Mouse (Mus musculus) heart, postnatal 0 days (tissue): ENCODE measurements at regions not wholly inside any gene's neighbourhood (a gene's known extent, or its start where the extent isn't known, plus 50 kb on each side); places are given as distances from the start of the nearest gene placed in this dataset.

Experiments used
- CTCF ChIP-seq: IDR thresholded peaks from 2 replicates; pipeline ENCODE4 v1.5.1; 2016; ENCODE audit warnings: antibody characterized with exemption, control low read depth, low read depth
- EP300 ChIP-seq: IDR thresholded peaks from 2 replicates; pipeline ENCODE4 v1.6.1; 2016; ENCODE audit warnings: antibody characterized with exemption, low read depth

DNA sequence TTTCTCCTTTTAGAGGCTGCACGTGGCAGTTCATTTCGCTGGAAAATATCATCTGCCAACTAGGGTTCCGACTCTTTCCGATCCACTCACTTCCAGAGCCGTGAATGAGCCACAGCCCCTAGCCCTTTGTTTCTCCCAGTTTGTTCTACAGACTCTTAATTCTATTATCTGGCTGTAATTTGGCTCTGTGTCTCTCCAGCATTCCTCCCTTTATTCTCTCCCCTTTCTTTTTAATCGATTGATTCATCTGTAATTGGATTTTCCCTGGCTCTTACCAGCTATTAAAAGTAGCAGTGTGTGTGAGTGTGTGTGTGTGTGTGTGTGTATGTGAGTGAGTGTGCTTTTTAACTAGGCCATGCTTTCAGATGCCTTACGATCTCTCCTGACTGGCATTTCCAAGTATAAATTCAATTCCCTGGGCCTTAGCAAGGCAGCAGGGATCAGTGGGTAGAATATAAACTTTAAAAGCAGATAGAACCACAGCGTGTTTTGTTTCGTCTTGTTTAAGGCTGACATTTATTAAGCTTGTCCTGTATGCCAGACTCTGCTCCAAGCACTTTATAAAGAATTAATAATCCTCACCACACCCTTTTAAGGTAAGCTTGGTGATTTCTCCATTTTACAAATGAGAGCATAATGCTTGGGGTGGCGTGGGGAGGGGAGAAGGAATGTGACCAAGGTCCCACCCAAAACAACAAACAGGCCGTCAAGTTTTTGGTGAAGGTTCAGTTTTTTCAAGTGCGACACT, 144.1 kb upstream of the Cpeb2 start:
- TF ChIP-seq CTCF (no peak), EP300 (no peak)
